Comparison of ENCODE assay signal across 9 mouse cellular contexts in genomic region chrX:103563531-103564246, GRCm38 (mm10).
A peak's percentile ranks its signal among the peaks of the same experiment; 100 is the strongest.
DNase-seq lines count a peak whose midpoint lies in the region; ATAC-seq lines count a peak whose summit lies in the region.
"Had no signal": no experiment of that assay in that cellular context is flagged by ENCODE, and none has a peak within 500 bp of the region (broad histone marks: within the 10 kb centered on the region; RNA-seq: fewer than 3 reads in every experiment).

No protein-coding gene starts in this region.

- H3K36me3 ChIP-seq in limb, embryonic 13.5 days: peaks cover 12% of the 10 kb centered on the region; the same call in 1 of the 2 replicates
- peaks cover 18% of the 10 kb centered on the region for H3K36me3 ChIP-seq in limb, embryonic 10.5 days

- no peak overlapping the region for H3K4me2 ChIP-seq in limb, embryonic 13.5 days (replicated peaks)

- 66% methylated on average over 8 of the region's 8 CpGs for WGBS in limb, embryonic 13.5 days
- WGBS in limb, embryonic 10.5 days: 91% methylated on average over 8 of the region's 8 CpGs

- no peaks in the 10 kb centered on the region for H3K9me3 ChIP-seq in limb, embryonic 13.5 days
- H3K9me3 ChIP-seq in limb, embryonic 10.5 days (replicated peaks): no peaks in the 10 kb centered on the region

- no peak for DNase-seq in limb, embryonic 10.5 days (ENCODE audit: low spot score)
- DNase-seq in cerebellum, postnatal 36 days: peak; percentile 73 to 80
- peak; percentile 94 for DNase-seq in heart, adult 11 months
- peak; percentile 47 to 58 for DNase-seq in kidney, adult 8-10 months
- DNase-seq in left cerebral cortex, postnatal 4 days: peak; percentile 91
- peak; percentile 59 for DNase-seq in ovary, adult 18-20 months (ENCODE audit: low spot score)
- peak; percentile 49 for DNase-seq in thymus, postnatal 25 days

- ATAC-seq in limb, embryonic 13.5 days (ENCODE audit: low FRiP score, low read depth): peak; percentile 61; the same call in 1 of the 2 replicates

- H3K27me3 ChIP-seq in limb, embryonic 13.5 days: no peaks in the 10 kb centered on the region
- H3K27me3 ChIP-seq in limb, embryonic 10.5 days (ENCODE audit: low read depth, poor library complexity, severe bottlenecking): no peaks in the 10 kb centered on the region
- H3K27me3 ChIP-seq: CH12.LX had no signal

- H3K4me3 ChIP-seq in limb, embryonic 13.5 days: no peak overlapping the region
- no peak overlapping the region for H3K4me3 ChIP-seq in limb, embryonic 10.5 days

- no peak overlapping the region for H3K27ac ChIP-seq in limb, embryonic 13.5 days
- no peak overlapping the region for H3K27ac ChIP-seq in limb, embryonic 10.5 days

- H3K9ac ChIP-seq in limb, embryonic 13.5 days: no peak overlapping the region

- intact Hi-C loops in left cerebral cortex, postnatal 4 days (cut with DNase I): loop anchor here (10.0 kb wide), 1 partner anchor 69 kb away; no protein-coding TSS in a partner anchor

- H3K4me1 ChIP-seq in limb, embryonic 13.5 days: peaks cover 4% of the 10 kb centered on the region; the same call in 1 of the 2 replicates
- H3K4me1 ChIP-seq in limb, embryonic 10.5 days: no peaks in the 10 kb centered on the region
